Mouse (Mus musculus) CH12.LX (cell line): ENCODE measurements at regions not wholly inside any gene's neighbourhood (a gene's known extent, or its start where the extent isn't known, plus 50 kb on each side); places are given as distances from the start of the nearest gene placed in this dataset.

Experiments
- DNase-seq: peaks from one replicate; pipeline ENCODE4 v3.0.0-alpha.2; 2013; ENCODE audit errors: extremely low read depth
- H3K27ac ChIP-seq: 2 replicates; pipeline ENCODE4 v1.5.1; 2012; ENCODE audit warnings: low read depth, mild to moderate bottlenecking, control low read depth, moderate library complexity; ENCODE audit not compliant: insufficient read depth
- H3K27me3 ChIP-seq: replicated peaks from 2 replicates; pipeline ENCODE3; 2012; ENCODE audit warnings: inconsistent platforms
- H3K36me3 ChIP-seq, 2 experiments: replicated peaks in 1 of 2; 2 replicates each; pipeline versions ENCODE3 to v1.6.1; 2012; ENCODE audit warnings: inconsistent platforms in 1 of 2, low read length in 1 of 2, mild to moderate bottlenecking in 1 of 2, mixed read lengths in 1 of 2, moderate library complexity in 1 of 2; ENCODE audit not compliant: control insufficient read depth in 1 of 2, insufficient read depth in 1 of 2
- H3K4me1 ChIP-seq, 2 experiments: 2 replicates each; pipeline ENCODE4 v1.6.1; 2012; ENCODE audit warnings: inconsistent platforms in 1 of 2, moderate library complexity in 1 of 2; ENCODE audit not compliant: insufficient read depth in 2 of 2, control insufficient read depth in 1 of 2
- H3K4me2 ChIP-seq: 2 replicates; pipeline ENCODE4 v1.6.1; 2012; ENCODE audit warnings: low read depth, mild to moderate bottlenecking, control low read depth; ENCODE audit not compliant: poor library complexity, insufficient read depth, severe bottlenecking
- H3K4me3 ChIP-seq, 3 experiments: fragments of 150-350 bp in 1 of 3; sonication (generic) in 1 of 3; replicated peaks in 1 of 3; 2 replicates each; pipeline versions ENCODE3 to v1.5.1; 2011 to 2012; ENCODE audit warnings: low read depth in 2 of 3, low read length in 2 of 3, mild to moderate bottlenecking in 2 of 3, moderate library complexity in 2 of 3, control low read depth in 1 of 3, improper control_type of control experiment in 1 of 3, inconsistent platforms in 1 of 3, mixed read lengths in 1 of 3; ENCODE audit not compliant: poor library complexity in 1 of 3
- H3K79me2 ChIP-seq: replicated peaks from 2 replicates; pipeline ENCODE4 v1.6.1; 2012; ENCODE audit warnings: mild to moderate bottlenecking, moderate library complexity; ENCODE audit not compliant: control insufficient read depth, poor library complexity, insufficient read depth, severe bottlenecking; ENCODE audit errors: extremely low read depth
- H3K9ac ChIP-seq: 2 replicates; pipeline ENCODE4 v1.6.1; 2012; ENCODE audit warnings: low read depth, mild to moderate bottlenecking, control low read depth, moderate library complexity; ENCODE audit not compliant: insufficient read depth
- H3K9me3 ChIP-seq: replicated peaks from 2 replicates; pipeline ENCODE3; 2012; ENCODE audit warnings: low read length, inconsistent platforms, mixed read lengths
- CHD1 ChIP-seq: IDR thresholded peaks from 2 replicates; pipeline ENCODE4 v1.6.1; 2012; ENCODE audit warnings: low read depth, low read length, improper control_type of control experiment, inconsistent platforms
- CHD2 ChIP-seq: IDR thresholded peaks from 2 replicates; pipeline ENCODE4 v1.6.1; 2011; ENCODE audit warnings: low read length, improper control_type of control experiment
- EP300 ChIP-seq: IDR thresholded peaks from 2 replicates; pipeline ENCODE4 v1.6.1; 2011; ENCODE audit warnings: low read length, improper control_type of control experiment
- HCFC1 ChIP-seq: IDR thresholded peaks from 2 replicates; pipeline ENCODE4 v1.6.1; 2012; ENCODE audit warnings: low read depth, mild to moderate bottlenecking, inconsistent platforms, low read length, improper control_type of control experiment
- JUND ChIP-seq: conservative IDR thresholded peaks from 2 replicates; pipeline ENCODE4 v1.6.1; 2011; ENCODE audit warnings: low read depth, low read length, improper control_type of control experiment
- MAFK ChIP-seq: IDR thresholded peaks from 2 replicates; pipeline ENCODE4 v1.6.1; 2011; ENCODE audit warnings: low read length, improper control_type of control experiment; ENCODE audit not compliant: insufficient replicate concordance
- NRF1 ChIP-seq: IDR thresholded peaks from 2 replicates; pipeline ENCODE4 v1.6.1; 2014; ENCODE audit warnings: low read depth, mild to moderate bottlenecking, inconsistent platforms, low read length, improper control_type of control experiment, moderate library complexity
- PAX5 ChIP-seq: IDR thresholded peaks from 2 replicates; pipeline ENCODE4 v1.6.1; 2012; ENCODE audit warnings: low read length, inconsistent platforms, mixed read lengths
- RAD21 ChIP-seq: IDR thresholded peaks from 2 replicates; pipeline ENCODE4 v1.6.1; 2011; ENCODE audit warnings: low read depth, mild to moderate bottlenecking, low read length, improper control_type of control experiment, moderate library complexity
- SIN3A ChIP-seq: IDR thresholded peaks from 2 replicates; pipeline ENCODE4 v1.6.1; 2012; ENCODE audit warnings: low read length, improper control_type of control experiment, inconsistent platforms
- USF2 ChIP-seq: conservative IDR thresholded peaks from 2 replicates; pipeline ENCODE4 v1.6.1; 2011; ENCODE audit warnings: low read depth, low read length, improper control_type of control experiment
- ZC3H11A ChIP-seq: IDR thresholded peaks from 2 replicates; pipeline ENCODE4 v1.6.1; 2012; ENCODE audit warnings: low read depth, mild to moderate bottlenecking, inconsistent platforms, low read length, improper control_type of control experiment
- ZKSCAN1 ChIP-seq: IDR thresholded peaks from 2 replicates; pipeline ENCODE4 v1.6.1; 2012; ENCODE audit warnings: low read depth, inconsistent platforms, low read length, improper control_type of control experiment, borderline replicate concordance
- ZMIZ1 ChIP-seq: IDR thresholded peaks from 2 replicates; pipeline ENCODE4 v1.6.1; 2012; ENCODE audit warnings: low read depth, mild to moderate bottlenecking, inconsistent platforms, low read length, improper control_type of control experiment
- dilution Hi-C: fragments of 300-500 bp; cut with MboI; formaldehyde crosslinking; loops from 2 replicates; pipeline ENCODE4 v1.14.3; 2020; ENCODE audit warnings: low sequenced_read_pairs; ENCODE audit not compliant: extremely low pct_unique_long_range_greater_than_20kb, extremely low pct_ligation_motif_present
- in situ Hi-C: fragments of 300-500 bp; cut with MboI; formaldehyde crosslinking; loops from 3 replicates; pipeline ENCODE4 v1.14.3; 2019; ENCODE audit warnings: low sequenced_read_pairs, low pct_ligation_motif_present, low pct_unique_long_range_greater_than_20kb, mixed read lengths

DNA sequence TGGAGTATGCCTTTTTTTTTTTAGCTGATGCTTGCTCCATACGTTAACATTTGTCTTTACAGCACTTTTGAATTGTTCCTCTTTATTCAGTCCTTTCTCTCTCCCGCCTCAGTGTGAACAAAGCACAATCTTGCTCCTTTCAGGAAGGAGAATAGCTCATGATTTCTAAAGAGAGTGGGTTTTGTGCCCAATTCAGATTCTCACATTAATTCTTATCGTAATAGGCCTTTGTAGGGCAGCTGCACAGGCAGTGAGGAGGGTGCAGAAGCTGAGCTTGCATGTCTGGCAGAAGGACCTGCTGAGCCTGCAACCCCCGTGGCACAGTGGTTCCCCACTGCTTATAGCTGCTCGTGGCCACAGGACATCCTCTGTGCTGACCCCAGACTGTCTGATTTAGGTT, 169.2 kb downstream of the Ackr3 start:
- in situ Hi-C loops = loop anchor here (25.0 kb wide), 1 partner anchor 214 kb away; no protein-coding TSS in a partner anchor
- Histone ChIP-seq H3K4me1 (peaks cover 9 to 24% of the 10 kb centered on the region in 2 experiments; a peak in 3 of 4 replicates), H3K79me2 (no peaks in the 10 kb centered on the region), H3K4me3 (no peak overlapping the region), H3K9me3 (peaks cover 9% of the 10 kb centered on the region), H3K9ac (no peak overlapping the region), H3K27ac (no peak overlapping the region), H3K27me3 (no peaks in the 10 kb centered on the region), H3K36me3 (no peaks in the 10 kb centered on the region), H3K4me2 (no peak overlapping the region)
- dilution Hi-C loops = no loop called here
- no peak for DNase-seq
- TF ChIP-seq HCFC1 (no peak), EP300 (no peak), ZKSCAN1 (no peak)

GRCm38 (mm10) chr1:90374517-90374916, 170.7 kb downstream of the Ackr3 start:
- H3K79me2 ChIP-seq = no peaks in the 10 kb centered on the region
- H3K9ac ChIP-seq = no peak overlapping the region
- no peak overlapping the region for H3K4me2 ChIP-seq
- dilution Hi-C loops = no loop called here
- peaks cover 2 to 11% of the 10 kb centered on the region in 2 experiments; a peak in 2 of 4 replicates for H3K4me1 ChIP-seq
- H3K9me3 ChIP-seq = peaks cover 9% of the 10 kb centered on the region
- in situ Hi-C loops = loop anchor here (25.0 kb wide), 1 partner anchor 213 kb away; no protein-coding TSS in a partner anchor
- H3K27ac ChIP-seq = no peak overlapping the region
- H3K36me3 ChIP-seq = no peaks in the 10 kb centered on the region
- no peak for DNase-seq
- TF ChIP-seq ZKSCAN1 = no peak
- no peak for TF ChIP-seq ZMIZ1
- no peak for TF ChIP-seq SIN3A
- TF ChIP-seq USF2 = no peak
- no peak for TF ChIP-seq CHD1
- no peak for TF ChIP-seq NRF1
- no peak for TF ChIP-seq RAD21
- no peak for TF ChIP-seq PAX5
- no peak for TF ChIP-seq CHD2
- no peak for TF ChIP-seq ZC3H11A
- TF ChIP-seq JUND = no peak
- no peaks in the 10 kb centered on the region for H3K27me3 ChIP-seq
- H3K4me3 ChIP-seq = no peak overlapping the region

DNA sequence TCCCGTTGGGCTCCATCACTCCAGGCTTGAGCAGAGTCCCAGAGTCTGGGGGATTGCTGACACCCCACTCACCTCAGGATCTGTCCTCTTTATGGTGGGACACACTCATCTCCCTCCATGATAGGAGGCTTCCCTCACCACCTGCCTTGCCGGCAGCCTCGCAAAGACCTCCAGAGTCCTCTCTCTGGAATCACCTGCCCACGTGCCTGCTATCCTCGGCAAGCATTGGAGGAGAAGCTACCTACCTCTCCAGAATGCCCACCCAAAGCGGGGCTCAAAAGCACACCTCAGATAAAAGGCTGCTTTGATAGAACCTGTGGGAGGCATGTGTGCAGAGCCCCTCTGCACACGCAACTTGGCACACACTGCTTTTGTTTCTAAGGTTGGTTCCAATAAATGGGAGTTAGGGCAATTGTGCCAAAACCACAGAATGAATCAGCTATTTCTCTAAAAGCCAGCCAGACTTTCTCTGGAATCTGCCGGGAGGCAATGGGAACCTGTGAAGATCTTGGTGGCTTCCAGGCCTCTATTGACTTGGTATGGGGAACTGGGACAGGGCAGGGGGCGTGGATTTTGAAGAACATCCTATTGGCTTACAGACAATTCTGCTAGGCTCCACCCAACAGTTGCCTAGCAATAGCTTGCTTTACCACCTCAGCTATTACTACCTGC, 176.4 kb downstream of the Ackr3 start:
- H3K27me3 ChIP-seq = no peaks in the 10 kb centered on the region
- H3K9me3 ChIP-seq = no peaks in the 10 kb centered on the region
- no peak for DNase-seq
- in situ Hi-C loops = no loop called here
- no peak overlapping the region for H3K4me2 ChIP-seq
- peaks cover 0 to 5% of the 10 kb centered on the region in 2 experiments; a peak in 1 of 4 replicates for H3K4me1 ChIP-seq
- H3K9ac ChIP-seq = no peak overlapping the region
- dilution Hi-C loops = no loop called here
- H3K79me2 ChIP-seq = no peaks in the 10 kb centered on the region
- no peak for TF ChIP-seq RAD21
- no peak for TF ChIP-seq MAFK
- no peak for TF ChIP-seq ZKSCAN1
- no peaks in the 10 kb centered on the region for H3K36me3 ChIP-seq
- no peak overlapping the region for H3K27ac ChIP-seq
- no peak overlapping the region for H3K4me3 ChIP-seq
